ENCODE assay signal across 14 mouse cellular contexts in genomic region chr13:101812341-101812740, GRCm38 (mm10). TPM values are rescaled to one million over a fixed set of nuclear protein-coding genes. Genes with fewer than 3 reads are reported as not detected.
A peak's percentile ranks its signal among the peaks of the same experiment; 100 is the strongest.
DNase-seq lines count a peak whose midpoint lies in the region; ATAC-seq and TF ChIP-seq lines count a peak whose summit lies in the region.
"Had no signal": no experiment of that assay in that cellular context is flagged by ENCODE, and none has a peak within 500 bp of the region (broad histone marks: within the 10 kb centered on the region; RNA-seq: fewer than 3 reads in every experiment).

No protein-coding gene starts in this region.

- ATAC-seq in hindbrain, postnatal 0 days, result no peak
- no peak for ATAC-seq in hindbrain, embryonic 16.5 days
- ATAC-seq in lung, embryonic 16.5 days (ENCODE audit: low read depth), result no peak
- no peak for ATAC-seq in intestine, embryonic 15.5 days
- no peak for ATAC-seq in midbrain, postnatal 0 days (ENCODE audit: low FRiP score)

- H3K4me3 ChIP-seq in hindbrain, postnatal 0 days (ENCODE audit: low read length), result no peak overlapping the region
- no peak overlapping the region for H3K4me3 ChIP-seq in hindbrain, embryonic 16.5 days (ENCODE audit: low read length)
- no peak overlapping the region for H3K4me3 ChIP-seq in lung, embryonic 16.5 days (ENCODE audit: low read length)
- no peak overlapping the region for H3K4me3 ChIP-seq in intestine, embryonic 15.5 days (replicated peaks)
- H3K4me3 ChIP-seq in olfactory bulb, adult 2 months (ENCODE audit: insufficient read depth, low read depth, low read length), result no peak overlapping the region
- H3K4me3 ChIP-seq in midbrain, postnatal 0 days (ENCODE audit: low read depth, low read length), result no peak overlapping the region
- H3K4me3 ChIP-seq: embryonic facial prominence, embryonic 12.5 days; hindbrain, embryonic 12.5 days had no signal

- no peaks in the 10 kb centered on the region for H3K36me3 ChIP-seq in hindbrain, postnatal 0 days (ENCODE audit: insufficient read depth, low read length)
- no peaks in the 10 kb centered on the region for H3K36me3 ChIP-seq in hindbrain, embryonic 16.5 days (ENCODE audit: control insufficient read depth, insufficient read depth, low read length)
- H3K36me3 ChIP-seq in lung, embryonic 16.5 days (ENCODE audit: control insufficient read depth, insufficient read depth, low read length), result no peaks in the 10 kb centered on the region
- no peaks in the 10 kb centered on the region for H3K36me3 ChIP-seq in intestine, embryonic 15.5 days
- no peaks in the 10 kb centered on the region for H3K36me3 ChIP-seq in midbrain, postnatal 0 days (ENCODE audit: insufficient read depth, low read length)
- H3K36me3 ChIP-seq: embryonic facial prominence, embryonic 12.5 days; hindbrain, embryonic 12.5 days had no signal

- no peak for DNase-seq in hindbrain, postnatal 0 days (ENCODE audit: low spot score)
- DNase-seq in lung, postnatal 14 days, result no peak
- no peak for DNase-seq in cerebellum, postnatal 4 days (ENCODE audit: low spot score in 2 of 2)
- no peak for DNase-seq in midbrain, postnatal 0 days (ENCODE audit: low spot score)
- DNase-seq: thymus, postnatal 4 days had no signal

- no peak overlapping the region for H3K9ac ChIP-seq in hindbrain, postnatal 0 days (replicated peaks; ENCODE audit: low read length)
- no peak overlapping the region for H3K9ac ChIP-seq in hindbrain, embryonic 16.5 days (ENCODE audit: low read depth, low read length)
- no peak overlapping the region for H3K9ac ChIP-seq in lung, embryonic 16.5 days (ENCODE audit: low read length)
- no peak overlapping the region for H3K9ac ChIP-seq in intestine, embryonic 15.5 days
- H3K9ac ChIP-seq in midbrain, postnatal 0 days (replicated peaks; ENCODE audit: low read length, poor library complexity, severe bottlenecking), result no peak overlapping the region
- H3K9ac ChIP-seq: embryonic facial prominence, embryonic 12.5 days; hindbrain, embryonic 12.5 days; liver, embryonic 14.5 days had no signal

- H3K27ac ChIP-seq in hindbrain, postnatal 0 days, result peak overlapping the region; percentile 65; the same call in 1 of the 2 replicates
- H3K27ac ChIP-seq in hindbrain, embryonic 16.5 days (ENCODE audit: low read depth, low read length), result no peak overlapping the region
- H3K27ac ChIP-seq in lung, embryonic 16.5 days (ENCODE audit: low read length), result 0 out of 2 replicates have a peak overlapping the region, but pooled peaks have one; percentile 37
- no peak overlapping the region for H3K27ac ChIP-seq in intestine, embryonic 15.5 days
- peak overlapping the region; percentile 53; the same call in 1 of the 2 replicates for H3K27ac ChIP-seq in olfactory bulb, adult 2 months (ENCODE audit: insufficient read depth, low read depth, low read length)
- H3K27ac ChIP-seq in midbrain, postnatal 0 days (ENCODE audit: low read depth, low read length), result no peak overlapping the region
- H3K27ac ChIP-seq: embryonic facial prominence, embryonic 12.5 days; hindbrain, embryonic 12.5 days; liver, embryonic 14.5 days had no signal

- TF ChIP-seq CTCF in hindbrain, postnatal 0 days (IDR thresholded peaks at IDR 0.05; ENCODE audit: low read depth), result no peak
- no peak for TF ChIP-seq CTCF in olfactory bulb, adult 2 months (IDR thresholded peaks at IDR 0.05; ENCODE audit: insufficient read depth, low read depth, low read length)
- no peak for TF ChIP-seq CTCF in midbrain, postnatal 0 days (IDR thresholded peaks at IDR 0.05)

- H3K27me3 ChIP-seq in hindbrain, postnatal 0 days (ENCODE audit: insufficient read depth, low read length), result no peaks in the 10 kb centered on the region
- H3K27me3 ChIP-seq in hindbrain, embryonic 16.5 days (replicated peaks; ENCODE audit: control insufficient read depth, insufficient read depth, low read length), result no peaks in the 10 kb centered on the region
- no peaks in the 10 kb centered on the region for H3K27me3 ChIP-seq in lung, embryonic 16.5 days (ENCODE audit: control insufficient read depth, insufficient read depth, low read depth, low read length)
- no peaks in the 10 kb centered on the region for H3K27me3 ChIP-seq in intestine, embryonic 15.5 days (replicated peaks)
- no peaks in the 10 kb centered on the region for H3K27me3 ChIP-seq in midbrain, postnatal 0 days (ENCODE audit: insufficient read depth, low read length)
- H3K27me3 ChIP-seq: embryonic facial prominence, embryonic 12.5 days had no signal

- 69% methylated on average over 5 of the region's 5 CpGs for WGBS in hindbrain, postnatal 0 days
- 70% methylated on average over 5 of the region's 5 CpGs for WGBS in hindbrain, embryonic 16.5 days
- 45% methylated on average over 5 of the region's 5 CpGs for WGBS in lung, embryonic 16.5 days
- 46% methylated on average over 5 of the region's 5 CpGs for WGBS in intestine, embryonic 15.5 days
- 75% methylated on average over 5 of the region's 5 CpGs for WGBS in olfactory bulb, adult 2 months
- 51% methylated on average over 5 of the region's 5 CpGs for WGBS in midbrain, postnatal 0 days

- H3K4me1 ChIP-seq in hindbrain, postnatal 0 days (ENCODE audit: insufficient read depth, low read length), result 0 out of 2 replicates have a peak, but pooled peaks cover 6% of the 10 kb centered on the region
- H3K4me1 ChIP-seq in hindbrain, embryonic 16.5 days (ENCODE audit: control insufficient read depth, insufficient read depth, low read depth, low read length), result peaks cover 4% of the 10 kb centered on the region
- H3K4me1 ChIP-seq in lung, embryonic 16.5 days (replicated peaks; ENCODE audit: control insufficient read depth, insufficient read depth, low read length), result peaks cover 17% of the 10 kb centered on the region
- no peaks in the 10 kb centered on the region for H3K4me1 ChIP-seq in intestine, embryonic 15.5 days (replicated peaks)
- peaks cover 2% of the 10 kb centered on the region; the same call in 1 of the 2 replicates for H3K4me1 ChIP-seq in olfactory bulb, adult 2 months (ENCODE audit: control insufficient read depth, insufficient read depth, low read length)
- no peaks in the 10 kb centered on the region; the same call in 1 of the 2 replicates for H3K4me1 ChIP-seq in midbrain, postnatal 0 days (ENCODE audit: insufficient read depth, low read length)

- no peaks in the 10 kb centered on the region for H3K9me3 ChIP-seq in hindbrain, postnatal 0 days (ENCODE audit: low read length)
- H3K9me3 ChIP-seq in hindbrain, embryonic 16.5 days (ENCODE audit: control insufficient read depth, low read length), result no peaks in the 10 kb centered on the region
- no peaks in the 10 kb centered on the region for H3K9me3 ChIP-seq in lung, embryonic 16.5 days (ENCODE audit: control insufficient read depth, low read length)
- H3K9me3 ChIP-seq in intestine, embryonic 15.5 days, result no peaks in the 10 kb centered on the region
- no peaks in the 10 kb centered on the region for H3K9me3 ChIP-seq in midbrain, postnatal 0 days (ENCODE audit: low read length)
- H3K9me3 ChIP-seq: embryonic facial prominence, embryonic 12.5 days; hindbrain, embryonic 12.5 days had no signal

- TF ChIP-seq POLR2A in olfactory bulb, adult 2 months (IDR thresholded peaks at IDR 0.05; ENCODE audit: insufficient read depth, low read depth, low read length), result no peak

- no peak overlapping the region for H3K4me2 ChIP-seq in hindbrain, postnatal 0 days (ENCODE audit: low read depth, low read length)
- H3K4me2 ChIP-seq in hindbrain, embryonic 16.5 days (ENCODE audit: low read length), result no peak overlapping the region
- peak overlapping the region; percentile 29; the same call in 1 of the 2 replicates for H3K4me2 ChIP-seq in lung, embryonic 16.5 days (ENCODE audit: low read depth, low read length)
- peak overlapping the region; percentile 22 for H3K4me2 ChIP-seq in intestine, embryonic 15.5 days (replicated peaks)
- H3K4me2 ChIP-seq in midbrain, postnatal 0 days (ENCODE audit: low read depth, low read length, poor library complexity, severe bottlenecking), result no peak overlapping the region
- H3K4me2 ChIP-seq: embryonic facial prominence, embryonic 12.5 days; heart, embryonic 11.5 days; midbrain, embryonic 11.5 days had no signal

RNA-seq across cellular contexts. Expression of gene Pik3r1, which starts 44.3 kb away (rescaled TPM):
- total RNA-seq in hindbrain, postnatal 0 days (2014; rRNA removed), result 95.6 and 111 TPM in 2 replicates
- 56.2 and 58.1 TPM in 2 replicates for polyA plus RNA-seq in hindbrain, postnatal 0 days (2015; fragmentation: Nextera tagmentation; extraction: Ambion mirVana)
- 51.3 and 51.6 TPM in 2 replicates for polyA plus RNA-seq in hindbrain, embryonic 16.5 days (2015; fragmentation: Nextera tagmentation; extraction: Ambion mirVana)
- 28.5 and 31.1 TPM in 2 replicates for polyA plus RNA-seq in lung, embryonic 16.5 days (2015; fragmentation: Nextera tagmentation; extraction: Ambion mirVana)
- 29.6 and 30.8 TPM in 2 replicates for polyA plus RNA-seq in intestine, embryonic 15.5 days (2015; fragmentation: Nextera tagmentation; extraction: Ambion mirVana)
- polyA plus RNA-seq in olfactory bulb, adult 2 months (2012; ENCODE audit: insufficient read depth, insufficient read length, low replicate concordance, missing spikeins), result 139 TPM in 1 of 2 replicates, not detected in the other
- total RNA-seq in midbrain, postnatal 0 days (2014; rRNA removed), result 99.2 and 116 TPM in 2 replicates
- 43.0 and 54.4 TPM in 2 replicates for polyA plus RNA-seq in midbrain, postnatal 0 days (2015; fragmentation: Nextera tagmentation; extraction: Ambion mirVana)

Comparison
In these comparisons a context has a peak if more than half of its experiments do, and no peak if none do; other contexts are left out.
1. H3K27ac ChIP-seq: peak in hindbrain, postnatal 0 days (single experiment), lung, embryonic 16.5 days (single experiment) and olfactory bulb, adult 2 months (single experiment); none in hindbrain, embryonic 16.5 days (single experiment), intestine, embryonic 15.5 days (single experiment) and midbrain, postnatal 0 days (single experiment).
2. H3K4me2 ChIP-seq: peak in lung, embryonic 16.5 days (single experiment) and intestine, embryonic 15.5 days (single experiment); none in hindbrain, postnatal 0 days (single experiment), hindbrain, embryonic 16.5 days (single experiment) and midbrain, postnatal 0 days (single experiment).